Mouse (Mus musculus): ENCODE measurements around the gene Sephs2.

Gene Sephs2

GRCm38 (mm10) chr7:127231826-127232621 is 41.8 kb downstream of the Sephs2 start:
- DNase-seq, result peak in 1 of 2 experiments; percentile 24

- DNase-seq, result no peak
These were observed 42.5 kb downstream of the Sephs2 start for GRCm38 (mm10) chr7:127231376-127231775.

- DNase-seq, result peak; percentile 90
These were observed 45.1 kb downstream of the Sephs2 start for GRCm38 (mm10) chr7:127228615-127229303.

DNA sequence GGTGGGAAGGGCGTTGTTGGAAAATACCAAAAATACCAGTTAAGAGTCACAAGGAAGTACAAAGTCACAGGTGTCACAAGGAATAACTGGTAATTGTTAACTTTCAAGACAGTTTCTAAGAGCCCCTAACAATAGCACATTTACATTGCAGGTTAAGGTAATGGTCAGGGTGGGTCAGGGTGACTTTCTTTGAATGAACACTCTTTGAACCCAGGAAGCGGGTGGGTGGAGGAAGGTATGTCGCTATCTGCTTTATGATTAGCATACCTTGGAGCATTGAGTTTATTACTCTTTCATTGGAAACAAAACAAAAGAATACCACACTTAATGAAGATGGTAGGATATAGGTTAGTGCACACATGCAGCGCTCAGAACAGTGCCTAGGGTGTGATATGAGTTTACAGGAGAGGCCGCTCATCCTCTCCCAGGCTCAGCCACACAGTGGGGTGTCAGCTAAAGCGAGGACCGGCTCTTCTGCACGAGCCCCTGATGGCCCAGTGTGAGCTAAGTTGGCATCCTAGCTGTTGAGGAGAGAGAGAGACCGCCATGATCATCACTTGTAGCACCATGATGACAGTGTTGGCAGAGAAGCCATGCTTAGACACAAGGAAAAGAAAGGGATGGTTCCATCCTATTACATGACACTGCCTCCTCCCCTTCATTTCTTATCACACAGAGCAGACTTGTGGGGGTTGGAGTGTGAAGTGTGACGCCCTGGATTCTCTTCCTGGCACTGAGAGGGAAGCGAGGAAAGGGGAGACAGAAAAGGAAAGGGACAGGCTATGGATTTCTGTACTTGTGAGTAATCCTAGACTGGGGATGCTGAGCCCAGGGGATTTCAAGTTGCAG is 48.5 kb downstream of the Sephs2 start:
- DNase-seq, result no peak

- no peak for DNase-seq
These were observed 49.2 kb downstream of the Sephs2 start for GRCm38 (mm10) chr7:127224616-127225015.

GRCm38 (mm10) chr7:127223515-127224478 is 50.1 kb downstream of the Sephs2 start:
- no peak for DNase-seq

- DNase-seq, result no peak
These were observed 50.7 kb downstream of the Sephs2 start for GRCm38 (mm10) chr7:127223106-127223505.
